Mouse (Mus musculus): ENCODE measurements around the gene Fktn. TPM values are rescaled to one million over a fixed set of nuclear protein-coding genes. Genes with fewer than 3 reads are reported as not detected.
A peak's percentile ranks its signal among the peaks of the same experiment; 100 is the strongest.
"Not testable (repeated sequence)": the region's sequence is repeated elsewhere in the genome, so short reads cannot be mapped to it uniquely, and the experiment has no call there.

The Fktn gene
- 16.7 and 17.9 TPM in 2 replicates for total RNA-seq (2021)
- long read RNA-seq, full-length matches to known transcripts = 8 of 17 reads
- long read RNA-seq, partial matches to known transcripts = 4 of 17 reads
- long read RNA-seq, other reads (novel, unspliced or antisense) = 5 of 17 reads

GRCm38 (mm10) chr4:53713704-53714050 is at the start of gene Fktn:
TSS of gene Fktn (plus strand) at chr4:53713998.
- no peak for DNase-seq

- no peak for DNase-seq
These were observed 31.7 kb upstream of the Fktn start for GRCm38 (mm10) chr4:53682092-53682491.

GRCm38 (mm10) chr4:53688965-53689364 is 24.8 kb upstream of the Fktn start:
- DNase-seq = no peak

GRCm38 (mm10) chr4:53691418-53691817 is 22.4 kb upstream of the Fktn start:
- no peak for DNase-seq

- not testable (repeated sequence) for DNase-seq
These were observed 4.6 kb upstream of the Fktn start for GRCm38 (mm10) chr4:53709166-53709565.

GRCm38 (mm10) chr4:53710021-53710420 is 3.8 kb upstream of the Fktn start:
- no peak for DNase-seq

GRCm38 (mm10) chr4:53710555-53711328 is 3.1 kb upstream of the Fktn start:
- no peak for DNase-seq

GRCm38 (mm10) chr4:53714051-53714814 is 435 bp downstream of the Fktn start:
- DNase-seq = peak; percentile 88

- DNase-seq = no peak
These were observed 2.2 kb downstream of the Fktn start for GRCm38 (mm10) chr4:53715977-53716376.

- no peak for DNase-seq
These were observed 3.7 kb downstream of the Fktn start for GRCm38 (mm10) chr4:53717546-53717945.

- DNase-seq = no peak
These were observed 4.5 kb downstream of the Fktn start for GRCm38 (mm10) chr4:53718261-53718660.

- no peak for DNase-seq
These were observed 8.7 kb downstream of the Fktn start for GRCm38 (mm10) chr4:53722506-53722905.

- not testable (repeated sequence) for DNase-seq
These were observed 12.3 kb downstream of the Fktn start for GRCm38 (mm10) chr4:53726100-53726499.

- DNase-seq = no peak
These were observed 14.3 kb downstream of the Fktn start for GRCm38 (mm10) chr4:53728121-53728520.

GRCm38 (mm10) chr4:53738956-53739616 is 25.3 kb downstream of the Fktn start:
- no peak for DNase-seq

- no peak for DNase-seq
These were observed 36.0 kb downstream of the Fktn start for GRCm38 (mm10) chr4:53749831-53750230.

GRCm38 (mm10) chr4:53750391-53751120 is 36.8 kb downstream of the Fktn start:
- DNase-seq = no peak

- DNase-seq = no peak
These were observed 43.2 kb downstream of the Fktn start for GRCm38 (mm10) chr4:53757030-53757429.

GRCm38 (mm10) chr4:53758764-53759163 is 45.0 kb downstream of the Fktn start:
- no peak for DNase-seq

- no peak for DNase-seq
These were observed 45.9 kb downstream of the Fktn start for GRCm38 (mm10) chr4:53759678-53760077.

GRCm38 (mm10) chr4:53762501-53762900 is 48.7 kb downstream of the Fktn start:
- DNase-seq = no peak

All from adrenal gland, postnatal 25 days (tissue).